Comparison of ENCODE assay signal across 23 mouse cellular contexts in genomic region chr10:59277729-59278475, GRCm38 (mm10). TPM values are rescaled to one million over a fixed set of nuclear protein-coding genes. Genes with fewer than 3 reads are reported as not detected.
DNase-seq lines count a peak whose midpoint lies in the region; ATAC-seq and TF ChIP-seq lines count a peak whose summit lies in the region.
"Had no signal": no experiment of that assay in that cellular context is flagged by ENCODE, and none has a peak within 500 bp of the region (broad histone marks: within the 10 kb centered on the region; RNA-seq: fewer than 3 reads in every experiment).

No protein-coding gene starts in this region.

- TF ChIP-seq CTCF in brain, embryonic 14.5 days (IDR thresholded peaks at IDR 0.05; ENCODE audit: borderline replicate concordance, extremely low read depth, insufficient read depth, insufficient read length), result no peak

- peak; percentile 72 for DNase-seq in heart, adult 11 months
- no peak for DNase-seq in heart, postnatal 4 days
- DNase-seq in liver, embryonic 13.5 days, result no peak
- no peak for DNase-seq in liver
- DNase-seq in brain, embryonic 14.5 days (ENCODE audit: low read depth), result peak; percentile 42
- no peak for DNase-seq in thymus, postnatal 36 days
- no peak for DNase-seq in urinary bladder, postnatal 14 days (ENCODE audit: low spot score)
- DNase-seq: adrenal gland, postnatal 36 days; cerebellum, adult 11-12 months; cerebellum, postnatal 10 days; forebrain, postnatal 0 days; gastrocnemius, postnatal 25 days; lung, adult 2 months; lung, postnatal 36 days; right cerebral cortex, adult 18-20 months; right cerebral cortex, postnatal 4 days; thymus, adult 18-20 months; thymus, postnatal 4 days had no signal

- no peak overlapping the region for H3K9ac ChIP-seq in liver, embryonic 13.5 days
- no peak overlapping the region for H3K9ac ChIP-seq in liver, embryonic 16.5 days (ENCODE audit: low read depth, low read length)
- H3K9ac ChIP-seq: embryonic facial prominence, embryonic 12.5 days; forebrain, postnatal 0 days; hindbrain, embryonic 13.5 days; limb, embryonic 12.5 days; neural tube, embryonic 15.5 days had no signal

- TF ChIP-seq POLR2A in brain, embryonic 14.5 days (IDR thresholded peaks at IDR 0.05; ENCODE audit: borderline replicate concordance, extremely low read depth, insufficient read depth, insufficient read length, poor library complexity, severe bottlenecking), result no peak

- 39% methylated on average over 5 of the region's 5 CpGs for WGBS in liver, embryonic 13.5 days (ENCODE audit: insufficient replicate concordance)
- WGBS in liver, embryonic 16.5 days (ENCODE audit: insufficient replicate concordance), result 33% methylated on average over 5 of the region's 5 CpGs

- peaks cover 6% of the 10 kb centered on the region; the same call in 1 of the 2 replicates for H3K4me1 ChIP-seq in liver, embryonic 13.5 days (replicated peaks)
- no peaks in the 10 kb centered on the region for H3K4me1 ChIP-seq in liver, embryonic 16.5 days (ENCODE audit: control insufficient read depth, low read depth, low read length)
- H3K4me1 ChIP-seq: hindbrain, embryonic 13.5 days; neural tube, embryonic 15.5 days had no signal

- H3K27me3 ChIP-seq in liver, embryonic 13.5 days, result 0 out of 2 replicates have a peak, but pooled peaks cover 4% of the 10 kb centered on the region
- H3K27me3 ChIP-seq in liver, embryonic 16.5 days (ENCODE audit: control insufficient read depth, insufficient read depth, low read depth, low read length), result no peaks in the 10 kb centered on the region
- H3K27me3 ChIP-seq: embryonic facial prominence, embryonic 12.5 days; hindbrain, embryonic 13.5 days; limb, embryonic 12.5 days; neural tube, embryonic 15.5 days had no signal

- H3K36me3 ChIP-seq in liver, embryonic 13.5 days, result no peaks in the 10 kb centered on the region
- no peaks in the 10 kb centered on the region for H3K36me3 ChIP-seq in liver, embryonic 16.5 days (ENCODE audit: control insufficient read depth, insufficient read depth)
- H3K36me3 ChIP-seq: embryonic facial prominence, embryonic 12.5 days; hindbrain, embryonic 13.5 days; limb, embryonic 12.5 days; neural tube, embryonic 15.5 days had no signal

- no peak overlapping the region for H3K27ac ChIP-seq in liver, embryonic 13.5 days
- peak overlapping the region; percentile 46; the same call in 1 of the 2 replicates for H3K27ac ChIP-seq in liver, embryonic 16.5 days (ENCODE audit: low read length)
- H3K27ac ChIP-seq: embryonic facial prominence, embryonic 12.5 days; hindbrain, embryonic 13.5 days; limb, embryonic 12.5 days; neural tube, embryonic 15.5 days had no signal

- H3K4me3 ChIP-seq in liver, embryonic 13.5 days (replicated peaks), result no peak overlapping the region
- H3K4me3 ChIP-seq in liver, embryonic 16.5 days (ENCODE audit: low read depth, low read length), result no peak overlapping the region
- H3K4me3 ChIP-seq: embryonic facial prominence, embryonic 12.5 days; hindbrain, embryonic 13.5 days; limb, embryonic 12.5 days; neural tube, embryonic 15.5 days had no signal

- no peak overlapping the region for H3K4me2 ChIP-seq in liver, embryonic 13.5 days
- H3K4me2 ChIP-seq in liver, embryonic 16.5 days (ENCODE audit: low read depth, low read length), result 0 out of 2 replicates have a peak overlapping the region, but pooled peaks have one; percentile 25
- H3K4me2 ChIP-seq: embryonic facial prominence, embryonic 12.5 days; hindbrain, embryonic 13.5 days; limb, embryonic 12.5 days; neural tube, embryonic 15.5 days had no signal

- peak; percentile 54; the same call in 1 of the 2 replicates for ATAC-seq in liver, embryonic 13.5 days (ENCODE audit: low read depth)
- ATAC-seq in liver, embryonic 16.5 days (ENCODE audit: low read depth), result peak; percentile 76
- ATAC-seq: forebrain, postnatal 0 days had no signal

- H3K9me3 ChIP-seq in liver, embryonic 13.5 days (replicated peaks), result no peaks in the 10 kb centered on the region
- no peaks in the 10 kb centered on the region for H3K9me3 ChIP-seq in liver, embryonic 16.5 days (replicated peaks; ENCODE audit: control insufficient read depth, low read length)
- H3K9me3 ChIP-seq: embryonic facial prominence, embryonic 12.5 days; hindbrain, embryonic 13.5 days; limb, embryonic 12.5 days; neural tube, embryonic 15.5 days had no signal

RNA-seq across cellular contexts. Expression of gene P4ha1, which starts 45.2 kb away (rescaled TPM):
- 10 to 100 TPM; 21.2 to 25.3 TPM for total RNA-seq in heart, postnatal 4 days (2021)
- 13.9 and 16.9 TPM in 2 replicates for polyA plus RNA-seq in liver, embryonic 13.5 days (2015; fragmentation: Nextera tagmentation; extraction: Ambion mirVana)
- 16.0 and 21.0 TPM in 2 replicates for polyA plus RNA-seq in brain, embryonic 14.5 days (2012; rRNA removed)
- polyA plus RNA-seq in liver, embryonic 16.5 days (2015; fragmentation: Nextera tagmentation; extraction: Ambion mirVana), result 14.9 and 15.0 TPM in 2 replicates

RNA-seq across cellular contexts. Expression of gene Sowahc, which starts 56.1 kb away (rescaled TPM):
- 1 to 10 TPM; 1.9 to 2.0 TPM for total RNA-seq in heart, postnatal 4 days (2021)
- 1.5 and 2.1 TPM in 2 replicates for polyA plus RNA-seq in liver, embryonic 13.5 days (2015; fragmentation: Nextera tagmentation; extraction: Ambion mirVana)
- 6.8 and 9.5 TPM in 2 replicates for polyA plus RNA-seq in brain, embryonic 14.5 days (2012; rRNA removed)
- polyA plus RNA-seq in liver, embryonic 16.5 days (2015; fragmentation: Nextera tagmentation; extraction: Ambion mirVana), result 2.5 and 2.7 TPM in 2 replicates

RNA-seq across cellular contexts. Expression of gene Sept10, which starts 56.3 kb away (rescaled TPM):
- total RNA-seq in heart, postnatal 4 days (2021), result 10 to 100 TPM; 45.0 to 52.0 TPM
- polyA plus RNA-seq in liver, embryonic 13.5 days (2015; fragmentation: Nextera tagmentation; extraction: Ambion mirVana), result 11.5 and 14.3 TPM in 2 replicates
- polyA plus RNA-seq in brain, embryonic 14.5 days (2012; rRNA removed), result 22.1 and 27.1 TPM in 2 replicates
- 9.4 and 11.9 TPM in 2 replicates for polyA plus RNA-seq in liver, embryonic 16.5 days (2015; fragmentation: Nextera tagmentation; extraction: Ambion mirVana)

Comparison
In these comparisons a context has a peak if more than half of its experiments do, and no peak if none do; other contexts are left out.
1. DNase-seq: peak in heart, adult 11 months (single experiment) and brain, embryonic 14.5 days (single experiment); none in heart, postnatal 4 days (single experiment), liver, embryonic 13.5 days (single experiment), liver (single experiment), thymus, postnatal 36 days (0 of 2) and urinary bladder, postnatal 14 days (single experiment).